Mouse (Mus musculus): ENCODE measurements around the gene Paxx. TPM values are rescaled to one million over a fixed set of nuclear protein-coding genes. Genes with fewer than 3 reads are reported as not detected.
"Not testable (repeated sequence)": the region's sequence is repeated elsewhere in the genome, so short reads cannot be mapped to it uniquely, and the experiment has no call there.

Paxx gene
- polyA plus RNA-seq, 1 experiment from 2014 or later = 130 TPM

GRCm38 (mm10) chr2:25426721-25427191, 34.1 kb downstream of the Paxx start:
- no peak overlapping the region for H3K27ac ChIP-seq (ENCODE audit: low read length)
- no peak overlapping the region for H3K9ac ChIP-seq (ENCODE audit: low read depth, low read length)
- no peak for ATAC-seq
- no peaks in the 10 kb centered on the region for H3K36me3 ChIP-seq (ENCODE audit: control insufficient read depth, insufficient read depth, low read length)
- no peak overlapping the region for H3K4me2 ChIP-seq (ENCODE audit: low read length)
- no peak overlapping the region for H3K4me3 ChIP-seq (ENCODE audit: low read depth, low read length)
- H3K9me3 ChIP-seq (replicated peaks; ENCODE audit: control insufficient read depth, low read length, poor library complexity, severe bottlenecking) = no peaks in the 10 kb centered on the region
- peaks cover 5% of the 10 kb centered on the region; the same call in 1 of the 2 replicates for H3K27me3 ChIP-seq (ENCODE audit: control insufficient read depth, insufficient read depth, low read depth, low read length)
- peaks cover 22% of the 10 kb centered on the region for H3K4me1 ChIP-seq (ENCODE audit: control insufficient read depth, insufficient read depth, low read length)
- 29% methylated on average over 5 of the region's 5 CpGs for WGBS

GRCm38 (mm10) chr2:25425481-25425880, 35.4 kb downstream of the Paxx start:
- H3K9me3 ChIP-seq (replicated peaks; ENCODE audit: control insufficient read depth, low read length, poor library complexity, severe bottlenecking) = no peaks in the 10 kb centered on the region
- no peak overlapping the region for H3K27ac ChIP-seq (ENCODE audit: low read length)
- H3K9ac ChIP-seq (ENCODE audit: low read depth, low read length) = no peak overlapping the region
- no peak for ATAC-seq
- no peak overlapping the region for H3K4me2 ChIP-seq (ENCODE audit: low read length)
- 52% methylated on average over 27 of the region's 27 CpGs for WGBS
- peaks cover 12% of the 10 kb centered on the region for H3K4me1 ChIP-seq (ENCODE audit: control insufficient read depth, insufficient read depth, low read length)
- H3K27me3 ChIP-seq (ENCODE audit: control insufficient read depth, insufficient read depth, low read depth, low read length) = peaks cover 5% of the 10 kb centered on the region; the same call in 1 of the 2 replicates
- H3K36me3 ChIP-seq (ENCODE audit: control insufficient read depth, insufficient read depth, low read length) = no peaks in the 10 kb centered on the region
- no peak overlapping the region for H3K4me3 ChIP-seq (ENCODE audit: low read depth, low read length)

GRCm38 (mm10) chr2:25423626-25424025, 37.3 kb downstream of the Paxx start:
- H3K27ac ChIP-seq (ENCODE audit: low read length) = no peak overlapping the region
- no peaks in the 10 kb centered on the region for H3K36me3 ChIP-seq (ENCODE audit: control insufficient read depth, insufficient read depth, low read length)
- H3K4me1 ChIP-seq (ENCODE audit: control insufficient read depth, insufficient read depth, low read length) = no peaks in the 10 kb centered on the region
- H3K27me3 ChIP-seq (ENCODE audit: control insufficient read depth, insufficient read depth, low read depth, low read length) = peaks cover 5% of the 10 kb centered on the region; the same call in 1 of the 2 replicates
- H3K4me3 ChIP-seq (ENCODE audit: low read depth, low read length) = no peak overlapping the region
- no peak overlapping the region for H3K4me2 ChIP-seq (ENCODE audit: low read length)
- no peaks in the 10 kb centered on the region for H3K9me3 ChIP-seq (replicated peaks; ENCODE audit: control insufficient read depth, low read length, poor library complexity, severe bottlenecking)
- WGBS = 67% methylated on average over 1 of the region's 1 CpGs
- H3K9ac ChIP-seq (ENCODE audit: low read depth, low read length) = no peak overlapping the region
- ATAC-seq = no peak

- ATAC-seq = no peak
- no peaks in the 10 kb centered on the region for H3K9me3 ChIP-seq (replicated peaks; ENCODE audit: control insufficient read depth, low read length, poor library complexity, severe bottlenecking)
- WGBS = 67% methylated on average over 17 of the region's 17 CpGs
Observed at GRCm38 (mm10) chr2:25422587-25423410, 38.1 kb downstream of the Paxx start, which contains the start of gene Fut7. Gene Fut7, plus strand, starts transcription at chr2:25423267.

GRCm38 (mm10) chr2:25421896-25422295, 39.0 kb downstream of the Paxx start:
- peak overlapping the region; percentile 38; the same call in 1 of the 2 replicates for H3K9ac ChIP-seq (ENCODE audit: low read depth, low read length)
- WGBS = 22% methylated on average over 3 of the region's 3 CpGs
- no peaks in the 10 kb centered on the region for H3K36me3 ChIP-seq (ENCODE audit: control insufficient read depth, insufficient read depth, low read length)
- H3K4me1 ChIP-seq (ENCODE audit: control insufficient read depth, insufficient read depth, low read length) = no peaks in the 10 kb centered on the region
- ATAC-seq = no peak
- H3K4me2 ChIP-seq (ENCODE audit: low read length) = no peak overlapping the region
- H3K27ac ChIP-seq (ENCODE audit: low read length) = no peak overlapping the region
- no peak overlapping the region for H3K4me3 ChIP-seq (ENCODE audit: low read depth, low read length)
- peaks cover 5% of the 10 kb centered on the region; the same call in 1 of the 2 replicates for H3K27me3 ChIP-seq (ENCODE audit: control insufficient read depth, insufficient read depth, low read depth, low read length)
- no peaks in the 10 kb centered on the region for H3K9me3 ChIP-seq (replicated peaks; ENCODE audit: control insufficient read depth, low read length, poor library complexity, severe bottlenecking)

More at GRCm38 (mm10) chr2:25422587-25423410, 38.1 kb downstream of the Paxx start, which contains the start of gene Fut7:
- Histone ChIP-seq H3K4me2 (ENCODE audit: low read length) (no peak within 1 kb of the TSS), H3K4me3 (ENCODE audit: low read depth, low read length) (no peak within 1 kb of the TSS), H3K27ac (ENCODE audit: low read length) (no peak within 1 kb of the TSS), H3K36me3 (ENCODE audit: control insufficient read depth, insufficient read depth, low read length) (no peaks in the 10 kb centered on the region), H3K9ac (ENCODE audit: low read depth, low read length) (no peak within 1 kb of the TSS), H3K4me1 (ENCODE audit: control insufficient read depth, insufficient read depth, low read length) (no peaks in the 10 kb centered on the region), H3K27me3 (ENCODE audit: control insufficient read depth, insufficient read depth, low read depth, low read length) (peaks cover 5% of the 10 kb centered on the region; the same call in 1 of the 2 replicates)

- no peak overlapping the region for H3K9ac ChIP-seq (ENCODE audit: low read depth, low read length)
- H3K4me1 ChIP-seq (ENCODE audit: control insufficient read depth, insufficient read depth, low read length) = no peaks in the 10 kb centered on the region
- H3K27ac ChIP-seq (ENCODE audit: low read length) = no peak overlapping the region
- no peaks in the 10 kb centered on the region for H3K9me3 ChIP-seq (replicated peaks; ENCODE audit: control insufficient read depth, low read length, poor library complexity, severe bottlenecking)
- ATAC-seq = no peak
- H3K27me3 ChIP-seq (ENCODE audit: control insufficient read depth, insufficient read depth, low read depth, low read length) = no peaks in the 10 kb centered on the region
- H3K4me3 ChIP-seq (ENCODE audit: low read depth, low read length) = no peak overlapping the region
- 0 out of 2 replicates have a peak, but pooled peaks cover 3% of the 10 kb centered on the region for H3K36me3 ChIP-seq (ENCODE audit: control insufficient read depth, insufficient read depth, low read length)
- WGBS = 12% methylated on average over 3 of the region's 3 CpGs
- no peak overlapping the region for H3K4me2 ChIP-seq (ENCODE audit: low read length)
Observed at GRCm38 (mm10) chr2:25417426-25417825, 43.5 kb downstream of the Paxx start.

- H3K4me3 ChIP-seq (ENCODE audit: low read depth, low read length); H3K9me3 ChIP-seq (replicated peaks; ENCODE audit: control insufficient read depth, low read length, poor library complexity, severe bottlenecking); ATAC-seq; H3K27me3 ChIP-seq (ENCODE audit: control insufficient read depth, insufficient read depth, low read depth, low read length); H3K4me2 ChIP-seq (ENCODE audit: low read length); H3K9ac ChIP-seq (ENCODE audit: low read depth, low read length); H3K27ac ChIP-seq (ENCODE audit: low read length); H3K4me1 ChIP-seq (ENCODE audit: control insufficient read depth, insufficient read depth, low read length): not testable (repeated sequence)
- H3K36me3 ChIP-seq (ENCODE audit: control insufficient read depth, insufficient read depth, low read length) = peaks cover 16% of the 10 kb centered on the region
Observed at GRCm38 (mm10) chr2:25413436-25413835, 47.5 kb downstream of the Paxx start.

GRCm38 (mm10) chr2:25408908-25409307, 52.0 kb downstream of the Paxx start:
- no peak overlapping the region for H3K4me3 ChIP-seq (ENCODE audit: low read depth, low read length)
- H3K27me3 ChIP-seq (ENCODE audit: control insufficient read depth, insufficient read depth, low read depth, low read length) = no peaks in the 10 kb centered on the region
- ATAC-seq = no peak
- peaks cover 29% of the 10 kb centered on the region for H3K36me3 ChIP-seq (ENCODE audit: control insufficient read depth, insufficient read depth, low read length)
- no peaks in the 10 kb centered on the region for H3K9me3 ChIP-seq (replicated peaks; ENCODE audit: control insufficient read depth, low read length, poor library complexity, severe bottlenecking)
- no peak overlapping the region for H3K27ac ChIP-seq (ENCODE audit: low read length)
- WGBS = 88% methylated on average over 10 of the region's 10 CpGs
- H3K4me1 ChIP-seq (ENCODE audit: control insufficient read depth, insufficient read depth, low read length) = peaks cover 22% of the 10 kb centered on the region
- no peak overlapping the region for H3K4me2 ChIP-seq (ENCODE audit: low read length)
- no peak overlapping the region for H3K9ac ChIP-seq (ENCODE audit: low read depth, low read length)

All from midbrain, embryonic 16.5 days (tissue).